Mouse (Mus musculus) central nervous system, embryonic 11.5 days (tissue): Measurements from ENCODE around the gene Tbc1d10b. TPM values are rescaled to one million over a fixed set of nuclear protein-coding genes. Genes with fewer than 3 reads are reported as not detected.

ENCODE experiments used
- polyA plus RNA-seq: library from polyadenylated mRNA; depleted of rRNA; stranded (reverse); fragments of >200 nt; gene quantifications from 2 replicates; pipeline ENCODE4 v1.2.3, GENCODE M21; 2012; rRNA removed

Gene Tbc1d10b
- polyA plus RNA-seq = 50.6 and 52.5 TPM in 2 replicates

DNA sequence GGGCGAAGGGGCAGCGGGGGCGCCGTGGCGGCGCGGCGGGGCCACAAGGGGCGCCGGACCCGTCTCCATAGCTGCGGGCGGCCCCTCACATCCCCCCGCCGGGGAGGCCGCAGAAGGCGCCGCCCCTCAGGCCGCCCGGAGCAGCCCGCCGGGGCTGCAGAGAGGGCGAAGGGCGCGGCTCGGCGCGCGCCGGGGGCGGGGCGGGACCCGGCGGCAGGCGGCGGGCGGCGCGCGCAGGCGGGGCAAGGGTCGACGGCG, at the start of gene Tbc1d10b:
Gene Tbc1d10b, minus strand, starts transcription at position 174 of the 258 bp plus-strand sequence.

DNA sequence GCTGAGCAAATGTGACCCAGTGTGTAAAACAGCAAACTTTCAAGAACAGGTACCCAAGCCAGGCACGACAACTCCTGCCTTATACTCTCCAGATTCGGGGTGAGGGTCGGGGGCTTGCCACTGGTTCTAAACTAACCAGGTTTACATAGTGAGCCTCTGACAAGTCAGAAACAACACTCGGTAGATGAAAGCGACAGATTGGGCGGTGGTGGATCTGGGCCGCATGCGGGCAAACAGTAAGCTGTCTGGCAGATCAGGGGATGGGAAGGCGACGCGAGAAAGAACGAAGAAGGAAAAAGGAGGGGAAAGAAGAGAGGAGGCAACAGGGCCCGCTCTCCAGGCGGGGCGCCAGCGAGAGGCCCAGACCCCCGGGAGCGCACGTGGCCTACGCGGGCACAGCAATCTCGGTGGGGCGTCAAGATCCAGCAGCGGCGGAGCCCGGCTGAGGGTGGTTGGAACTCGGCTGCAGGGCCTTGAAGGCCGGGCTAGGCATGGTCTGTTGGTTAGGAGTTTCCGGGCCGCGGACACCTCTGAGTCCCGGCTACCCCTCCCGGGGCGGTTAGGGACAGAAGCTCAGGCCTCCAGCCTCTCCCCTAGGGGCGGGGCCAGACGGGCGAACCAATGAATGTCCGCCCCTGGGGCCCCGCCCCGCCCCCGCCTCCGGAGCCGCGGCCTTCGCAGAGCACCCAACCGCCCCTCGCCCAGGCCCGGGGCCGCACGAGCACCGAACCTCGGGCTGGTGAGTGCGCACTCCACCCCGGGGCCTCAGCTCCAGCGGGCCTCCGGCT, 35.8 kb upstream of the Tbc1d10b start, which contains the start of gene Zfp771:
Gene Zfp771, plus strand, starts transcription at position 405 of the 788 bp plus-strand sequence.

DNA sequence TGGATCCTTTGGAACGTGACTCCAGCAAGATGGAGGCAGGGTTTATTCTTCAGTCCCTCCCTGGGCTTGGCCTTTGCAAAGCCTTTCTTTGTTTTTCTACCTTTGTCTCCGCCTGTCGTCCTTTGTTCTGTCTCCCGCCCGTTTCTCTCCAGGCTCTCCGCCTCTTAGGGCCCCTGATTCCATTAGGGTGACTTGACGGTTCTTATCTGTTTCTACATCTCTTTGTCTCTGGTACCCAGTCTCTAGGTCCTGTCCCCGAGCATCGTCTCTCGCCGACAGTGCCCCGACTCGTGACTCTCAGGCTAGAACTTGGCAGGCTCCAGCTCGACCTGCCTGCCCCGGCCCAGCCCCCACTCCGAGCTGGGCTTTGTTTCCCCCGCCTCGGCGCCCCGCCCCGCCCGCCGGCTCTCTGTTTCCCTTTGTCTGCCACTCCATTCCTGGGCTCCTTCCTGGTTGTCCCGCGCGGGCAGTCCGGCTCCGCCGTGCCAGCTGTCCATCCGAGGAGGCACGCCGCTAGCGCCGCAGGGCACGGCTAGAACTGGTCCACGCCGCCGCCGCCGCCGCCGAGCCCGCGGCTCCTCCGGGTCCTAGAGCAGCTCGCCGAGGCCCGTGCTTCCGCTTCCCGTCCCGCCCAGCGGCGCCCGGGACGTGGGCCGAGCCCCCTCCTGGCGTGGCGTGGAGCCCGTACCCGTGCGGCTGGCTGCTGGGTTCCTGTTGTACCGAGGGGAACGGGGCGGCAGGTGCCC, 24.5 kb upstream of the Tbc1d10b start, which contains the start of the genes Zfp553 and Sept1:
Gene Zfp553, plus strand, starts transcription at position 440 of the 746 bp plus-strand sequence.
Gene Sept1, minus strand, starts transcription at position 509 of the 746 bp plus-strand sequence.

DNA sequence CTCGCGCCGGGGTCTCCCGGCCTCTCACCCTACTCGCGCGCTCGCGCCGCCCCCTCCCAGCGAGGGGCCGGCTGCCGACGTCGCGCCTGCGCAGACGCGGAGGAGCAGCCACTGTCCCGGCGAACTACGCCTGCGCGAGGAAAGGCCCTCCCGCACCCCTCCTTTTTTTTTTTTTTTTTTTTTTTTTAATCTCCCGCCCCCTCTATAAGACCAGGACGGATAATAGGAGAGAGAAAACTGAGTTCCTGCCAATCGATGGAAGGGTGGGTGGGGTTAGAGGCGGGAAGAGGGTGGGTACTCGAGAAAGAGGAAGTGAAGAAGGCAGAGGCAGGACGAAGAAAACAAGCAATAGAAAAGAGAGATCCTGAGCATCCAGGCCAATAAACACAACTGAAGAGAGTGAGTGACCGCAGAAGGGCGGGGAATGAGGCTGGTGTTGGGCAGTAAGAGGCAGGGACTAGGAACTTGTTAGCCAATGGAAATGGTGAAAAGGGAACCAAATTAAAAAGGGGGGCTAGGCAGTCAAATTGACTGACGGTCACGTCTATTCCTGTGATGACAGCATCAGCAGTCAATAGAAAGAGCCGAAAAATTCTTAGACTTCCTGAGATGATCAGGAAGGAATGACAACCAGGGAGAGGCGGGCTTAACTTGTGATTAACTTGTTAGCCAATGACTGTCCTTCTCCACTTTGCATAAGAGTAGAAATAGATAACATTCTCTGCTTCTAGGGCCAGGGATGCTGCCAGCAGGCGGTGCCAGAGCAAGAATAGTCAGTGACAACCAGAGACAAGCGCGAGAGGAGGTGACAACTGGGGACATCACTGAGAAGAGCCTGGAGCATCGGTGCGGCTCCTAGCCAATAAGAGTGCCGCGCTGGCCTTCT, 528 bp upstream of the Tbc1d10b start, which contains the start of gene Mylpf:
Gene Mylpf, plus strand, starts transcription at position 338 of the 886 bp plus-strand sequence.

DNA sequence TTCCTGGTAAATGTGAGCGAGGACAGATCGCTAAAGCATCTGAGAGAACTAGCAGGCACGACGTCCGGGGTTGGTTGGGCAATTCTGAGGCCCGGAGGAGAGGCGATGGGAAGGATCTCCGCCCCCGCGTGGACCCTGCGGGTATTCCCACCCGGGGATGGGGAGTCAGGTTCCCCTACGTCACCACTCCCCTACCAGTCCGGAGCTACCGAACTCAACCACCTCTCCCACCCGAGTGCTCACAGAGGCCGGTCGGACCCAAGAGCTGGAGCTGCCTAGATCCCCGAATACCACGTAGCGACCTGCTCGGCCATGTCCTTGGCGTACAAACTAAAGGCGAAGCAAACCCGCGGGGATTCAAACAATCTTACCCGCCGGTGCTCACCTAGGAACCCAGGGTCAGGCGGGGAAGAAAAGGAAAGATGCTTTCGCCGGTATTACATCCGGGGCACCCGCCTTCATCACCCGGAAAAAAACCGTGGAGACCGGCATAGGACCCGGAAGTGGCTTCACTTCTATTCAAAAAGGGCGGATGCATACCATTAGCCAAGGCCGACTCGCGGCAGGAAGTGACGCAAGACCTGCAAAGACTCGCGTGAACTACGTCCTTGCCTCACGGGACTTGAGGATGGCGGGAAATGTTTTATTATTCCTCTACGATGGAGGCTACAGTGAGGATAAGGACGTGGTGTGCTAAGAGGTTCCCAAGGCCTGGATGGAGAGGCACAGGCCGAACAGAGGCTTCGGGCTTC, 12.5 kb downstream of the Tbc1d10b start, which contains the start of gene Cd2bp2:
Gene Cd2bp2, minus strand, starts transcription at position 507 of the 752 bp plus-strand sequence.

Other genes with a start within 250 kb of the Tbc1d10b start
- gene Cdipt, start 232.6 kb downstream of the Tbc1d10b start, polyA plus RNA-seq = 72.5 and 93.7 TPM in 2 replicates
- gene Cdiptos, start 232.4 kb downstream of the Tbc1d10b start, polyA plus RNA-seq = 0.78 and 0.83 TPM in 2 replicates
- gene Mvp, start 193.8 kb downstream of the Tbc1d10b start, polyA plus RNA-seq = 4.1 and 6.1 TPM in 2 replicates
- 0.20 and 0.56 TPM in 2 replicates for gene Pagr1b, start 192.0 kb downstream of the Tbc1d10b start, polyA plus RNA-seq
- gene Pagr1a, start 191.1 kb downstream of the Tbc1d10b start, polyA plus RNA-seq = 5.7 and 15.9 TPM in 2 replicates
- gene Gm42742, start 187.4 kb downstream of the Tbc1d10b start, polyA plus RNA-seq = 97.7 and 244 TPM in 2 replicates
- gene Prrt2, start 187.3 kb downstream of the Tbc1d10b start, polyA plus RNA-seq = 4.3 and 19.0 TPM in 2 replicates
- gene Maz, start 181.4 kb downstream of the Tbc1d10b start, polyA plus RNA-seq = 298 and 328 TPM in 2 replicates
- gene Kif22, start 166.0 kb downstream of the Tbc1d10b start, polyA plus RNA-seq = 99.9 and 158 TPM in 2 replicates
- 0.22 TPM in 1 of 2 replicates, not detected in the other for gene Zg16, start 121.1 kb downstream of the Tbc1d10b start, polyA plus RNA-seq
- 1.0 and 1.3 TPM in 2 replicates for gene AI467606, start 117.1 kb downstream of the Tbc1d10b start, polyA plus RNA-seq
- gene Qprt, start 86.2 kb downstream of the Tbc1d10b start, polyA plus RNA-seq = 4.3 and 7.2 TPM in 2 replicates
- gene Spn, start 70.6 kb downstream of the Tbc1d10b start, polyA plus RNA-seq = 0.93 and 1.4 TPM in 2 replicates
- 152 and 184 TPM in 2 replicates for gene Cd2bp2, start 12.4 kb downstream of the Tbc1d10b start, polyA plus RNA-seq
- 12.1 and 97.1 TPM in 2 replicates for gene Mylpf, start 422 bp upstream of the Tbc1d10b start, polyA plus RNA-seq
- 33.8 and 38.9 TPM in 2 replicates for gene Zfp553, start 24.6 kb upstream of the Tbc1d10b start, polyA plus RNA-seq
- 35.5 and 61.6 TPM in 2 replicates for gene Sept1, start 24.7 kb upstream of the Tbc1d10b start, polyA plus RNA-seq
- 66.0 and 76.1 TPM in 2 replicates for gene Zfp771, start 35.8 kb upstream of the Tbc1d10b start, polyA plus RNA-seq
- gene Dctpp1, start 52.2 kb upstream of the Tbc1d10b start, polyA plus RNA-seq = 125 and 147 TPM in 2 replicates
- 31.3 and 38.0 TPM in 2 replicates for gene Sephs2, start 65.6 kb upstream of the Tbc1d10b start, polyA plus RNA-seq
- gene Itgal, start 87.8 kb upstream of the Tbc1d10b start, polyA plus RNA-seq = 1.0 and 1.4 TPM in 2 replicates
- gene Zfp768, start 137.1 kb upstream of the Tbc1d10b start, polyA plus RNA-seq = 33.5 and 37.3 TPM in 2 replicates
- 7.2 and 7.9 TPM in 2 replicates for gene Zfp747, start 167.6 kb upstream of the Tbc1d10b start, polyA plus RNA-seq
- 2.7 and 3.5 TPM in 2 replicates for gene 9130019O22Rik, start 178.7 kb upstream of the Tbc1d10b start, polyA plus RNA-seq
- 5.4 and 7.4 TPM in 2 replicates for gene E430018J23Rik, start 185.2 kb upstream of the Tbc1d10b start, polyA plus RNA-seq
- 4.3 and 5.6 TPM in 2 replicates for gene Zfp764, start 198.4 kb upstream of the Tbc1d10b start, polyA plus RNA-seq
- gene Zfp688, start 213.6 kb upstream of the Tbc1d10b start, polyA plus RNA-seq = 18.0 and 18.7 TPM in 2 replicates
- gene Zfp689, start 240.7 kb upstream of the Tbc1d10b start, polyA plus RNA-seq = 10.8 and 12.9 TPM in 2 replicates